21 mouse cellular contexts compared by ENCODE assay signal in the genomic region with DNA sequence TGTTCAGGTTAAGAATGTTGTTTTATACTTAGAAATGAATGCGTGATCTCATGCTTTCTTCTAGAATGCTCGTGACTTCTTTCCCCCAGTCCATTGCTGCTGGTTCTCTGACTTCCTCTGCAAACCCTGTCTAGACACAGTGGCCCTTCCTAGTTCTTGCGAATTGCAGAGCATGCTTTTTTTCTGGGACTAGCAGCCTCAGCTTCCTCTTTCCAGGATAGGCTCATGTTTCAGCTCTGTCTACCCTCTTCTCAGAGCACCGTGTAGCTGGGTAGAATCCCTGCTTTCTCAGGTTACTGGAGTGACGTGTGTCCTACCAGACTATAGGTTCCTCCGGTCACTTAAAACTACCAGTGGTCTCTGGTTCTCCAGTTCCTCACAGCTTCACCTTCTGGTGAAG.
DNase-seq lines count a peak whose midpoint lies in the region; ATAC-seq and TF ChIP-seq lines count a peak whose summit lies in the region.
"Had no signal": no experiment of that assay in that cellular context is flagged by ENCODE, and none has a peak within 500 bp of the region (broad histone marks: within the 10 kb centered on the region; RNA-seq: fewer than 3 reads in every experiment).

No protein-coding gene starts in this region.

- no peak overlapping the region for H3K4me2 ChIP-seq in midbrain, embryonic 11.5 days
- no peak overlapping the region for H3K4me2 ChIP-seq in midbrain, postnatal 0 days (ENCODE audit: low read depth, low read length, poor library complexity, severe bottlenecking)
- H3K4me2 ChIP-seq: heart, embryonic 12.5 days; hindbrain, embryonic 14.5 days; limb, embryonic 13.5 days; lung, embryonic 14.5 days had no signal

- H3K9ac ChIP-seq in midbrain, embryonic 11.5 days (ENCODE audit: low read length): no peak overlapping the region
- H3K9ac ChIP-seq in midbrain, postnatal 0 days (replicated peaks; ENCODE audit: low read length, poor library complexity, severe bottlenecking): no peak overlapping the region
- H3K9ac ChIP-seq: heart, embryonic 12.5 days; hindbrain, embryonic 14.5 days; limb, embryonic 13.5 days; lung, embryonic 14.5 days had no signal

- H3K27me3 ChIP-seq in midbrain, embryonic 11.5 days (ENCODE audit: control insufficient read depth, insufficient read depth, low read length): no peaks in the 10 kb centered on the region
- H3K27me3 ChIP-seq in midbrain, postnatal 0 days (ENCODE audit: insufficient read depth, low read length): no peaks in the 10 kb centered on the region
- H3K27me3 ChIP-seq: heart, embryonic 12.5 days; limb, embryonic 13.5 days; Patski had no signal

- H3K4me3 ChIP-seq in midbrain, embryonic 11.5 days (ENCODE audit: low read depth, low read length): no peak overlapping the region
- no peak overlapping the region for H3K4me3 ChIP-seq in midbrain, postnatal 0 days (ENCODE audit: low read depth, low read length)
- H3K4me3 ChIP-seq: heart, embryonic 12.5 days; limb, embryonic 13.5 days had no signal

- H3K27ac ChIP-seq in midbrain, embryonic 11.5 days (ENCODE audit: low read depth, low read length): no peak overlapping the region
- H3K27ac ChIP-seq in midbrain, postnatal 0 days (ENCODE audit: low read depth, low read length): no peak overlapping the region
- H3K27ac ChIP-seq: hindbrain, embryonic 14.5 days; limb, embryonic 13.5 days had no signal

- no peaks in the 10 kb centered on the region for H3K9me3 ChIP-seq in midbrain, embryonic 11.5 days (ENCODE audit: control insufficient read depth, low read length)
- no peaks in the 10 kb centered on the region for H3K9me3 ChIP-seq in midbrain, postnatal 0 days (ENCODE audit: low read length)
- H3K9me3 ChIP-seq: heart, embryonic 12.5 days; limb, embryonic 13.5 days had no signal

- 86% methylated on average over 6 of the region's 6 CpGs for WGBS in midbrain, embryonic 11.5 days
- 88% methylated on average over 6 of the region's 6 CpGs for WGBS in midbrain, postnatal 0 days

- no peaks in the 10 kb centered on the region; the same call in 1 of the 2 replicates for H3K36me3 ChIP-seq in midbrain, embryonic 11.5 days (ENCODE audit: control insufficient read depth, insufficient read depth, low read length)
- peaks cover 21% of the 10 kb centered on the region for H3K36me3 ChIP-seq in midbrain, postnatal 0 days (ENCODE audit: insufficient read depth, low read length)

- ATAC-seq in midbrain, embryonic 11.5 days (ENCODE audit: low FRiP score): no peak
- ATAC-seq in midbrain, postnatal 0 days (ENCODE audit: low FRiP score): no peak
- peak; percentile 57 to 58; a peak in 2 of 4 replicates for ATAC-seq in hematopoietic stem cell, adult 5-6 weeks (replicated peaks in 1 of 2; ENCODE audit: insufficient read depth in 1 of 2, low FRiP score in 2 of 2, low TSS enrichment in 1 of 2, low read depth in 1 of 2, poor library complexity in 2 of 2, severe bottlenecking in 2 of 2)
- no peak for ATAC-seq in monocyte, adult 5-6 weeks (replicated peaks; ENCODE audit: insufficient number of reproducible peaks, low FRiP score, low TSS enrichment, poor library complexity, severe bottlenecking)
- ATAC-seq: midbrain, embryonic 16.5 days; Patski had no signal

- H3K4me1 ChIP-seq in midbrain, embryonic 11.5 days (ENCODE audit: control insufficient read depth, insufficient read depth, low read length): no peaks in the 10 kb centered on the region
- no peaks in the 10 kb centered on the region for H3K4me1 ChIP-seq in midbrain, postnatal 0 days (ENCODE audit: insufficient read depth, low read length)
- H3K4me1 ChIP-seq: heart, embryonic 12.5 days; limb, embryonic 13.5 days had no signal

- TF ChIP-seq CTCF in midbrain, postnatal 0 days (IDR thresholded peaks at IDR 0.05): no peak

- peak; percentile 25 for DNase-seq in layer of hippocampus, adult 11-12 months (ENCODE audit: low spot score)
- DNase-seq in layer of hippocampus, postnatal 10 days (ENCODE audit: low spot score in 2 of 2): no peak
- DNase-seq in midbrain, embryonic 11.5 days (ENCODE audit: low spot score, missing footprints): peak; percentile 65
- no peak for DNase-seq in midbrain, postnatal 0 days (ENCODE audit: low spot score)
- DNase-seq in spleen, postnatal 36 days (ENCODE audit: low spot score in 2 of 2): no peak
- DNase-seq: adrenal gland, postnatal 10 days; cerebellum, adult 11 months; cerebellum, postnatal 10 days; gastrocnemius, postnatal 36 days; heart, postnatal 14 days; kidney, postnatal 4 days; layer of hippocampus, postnatal 36 days; lung, embryonic 14.5 days; thymus, postnatal 36 days had no signal

Comparison
In these comparisons a context has a peak if more than half of its experiments do, and no peak if none do; other contexts are left out.
1. DNase-seq: peak in layer of hippocampus, adult 11-12 months (single experiment) and midbrain, embryonic 11.5 days (single experiment); none in layer of hippocampus, postnatal 10 days (0 of 2), midbrain, postnatal 0 days (single experiment) and spleen, postnatal 36 days (0 of 2).
2. ATAC-seq: peak in hematopoietic stem cell, adult 5-6 weeks (2 of 2); none in midbrain, embryonic 11.5 days (single experiment), midbrain, postnatal 0 days (single experiment) and monocyte, adult 5-6 weeks (single experiment).